In the genomic region with DNA sequence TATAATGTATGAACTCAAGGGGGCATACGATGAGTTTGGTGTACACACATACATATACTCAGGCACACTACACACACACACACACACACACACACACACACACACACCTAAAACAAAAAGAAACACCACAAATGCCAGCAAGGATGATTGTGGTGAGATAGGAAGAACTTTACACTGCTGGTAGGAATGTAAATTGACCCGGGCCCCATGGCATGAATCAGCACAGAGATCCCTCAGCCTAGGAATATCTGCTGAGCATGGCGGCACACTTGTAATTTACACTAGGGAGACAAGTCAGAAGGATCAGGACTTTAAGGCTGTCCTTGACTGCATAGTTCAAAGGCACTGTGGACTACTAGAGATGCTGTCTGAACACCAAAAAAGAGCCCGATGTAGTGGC, we compare ENCODE assay signal across 19 mouse cellular contexts.
"Had no signal": no experiment of that assay in that cellular context is flagged by ENCODE, and none has a peak within 500 bp of the region (broad histone marks: within the 10 kb centered on the region; RNA-seq: fewer than 3 reads in every experiment).

No protein-coding gene starts in this region.

- H3K27me3 ChIP-seq: midbrain, embryonic 12.5 days; neural tube, embryonic 13.5 days; neural tube, embryonic 15.5 days; stomach, embryonic 15.5 days had no signal

- H3K27ac ChIP-seq: midbrain, embryonic 10.5 days; midbrain, embryonic 12.5 days; neural tube, embryonic 13.5 days; neural tube, embryonic 15.5 days; stomach, embryonic 15.5 days had no signal

- DNase-seq: lung, adult 18-20 months; lung, embryonic 14.5 days; lung, postnatal 10 days; lung, postnatal 4 days; midbrain, embryonic 14.5 days; retina, postnatal 1 day; right cerebral cortex, adult 18-20 months; right cerebral cortex, postnatal 25 days; right cerebral cortex, postnatal 4 days; thymus, adult 18-20 months; thymus, postnatal 14 days; thymus, postnatal 36 days had no signal

- H3K9me3 ChIP-seq: midbrain, embryonic 10.5 days; midbrain, embryonic 12.5 days; neural tube, embryonic 13.5 days; neural tube, embryonic 15.5 days; stomach, embryonic 15.5 days had no signal

- H3K9ac ChIP-seq: lung, embryonic 14.5 days; midbrain, embryonic 12.5 days; neural tube, embryonic 13.5 days; neural tube, embryonic 15.5 days; stomach, embryonic 15.5 days had no signal

- ATAC-seq: midbrain, embryonic 16.5 days had no signal

- H3K4me3 ChIP-seq: midbrain, embryonic 10.5 days; midbrain, embryonic 12.5 days; myocyte; neural tube, embryonic 13.5 days; neural tube, embryonic 15.5 days; stomach, embryonic 15.5 days had no signal

- H3K4me2 ChIP-seq: lung, embryonic 14.5 days; midbrain, embryonic 12.5 days; neural tube, embryonic 13.5 days; neural tube, embryonic 15.5 days; stomach, embryonic 15.5 days had no signal

- H3K4me1 ChIP-seq: midbrain, embryonic 10.5 days; midbrain, embryonic 12.5 days; neural tube, embryonic 13.5 days; neural tube, embryonic 15.5 days; stomach, embryonic 15.5 days had no signal
